Mouse (Mus musculus) embryo, embryonic 10 days (tissue): Measurements from ENCODE around the gene Oxgr1.
"Not testable (repeated sequence)": the region's sequence is repeated elsewhere in the genome, so short reads cannot be mapped to it uniquely, and the experiment has no call there.

ENCODE experiments used
- DNase-seq: peaks from one replicate; pipeline ENCODE4 v3.0.0-alpha.2; 2015; ENCODE audit warnings: low spot score

Gene Oxgr1

DNA sequence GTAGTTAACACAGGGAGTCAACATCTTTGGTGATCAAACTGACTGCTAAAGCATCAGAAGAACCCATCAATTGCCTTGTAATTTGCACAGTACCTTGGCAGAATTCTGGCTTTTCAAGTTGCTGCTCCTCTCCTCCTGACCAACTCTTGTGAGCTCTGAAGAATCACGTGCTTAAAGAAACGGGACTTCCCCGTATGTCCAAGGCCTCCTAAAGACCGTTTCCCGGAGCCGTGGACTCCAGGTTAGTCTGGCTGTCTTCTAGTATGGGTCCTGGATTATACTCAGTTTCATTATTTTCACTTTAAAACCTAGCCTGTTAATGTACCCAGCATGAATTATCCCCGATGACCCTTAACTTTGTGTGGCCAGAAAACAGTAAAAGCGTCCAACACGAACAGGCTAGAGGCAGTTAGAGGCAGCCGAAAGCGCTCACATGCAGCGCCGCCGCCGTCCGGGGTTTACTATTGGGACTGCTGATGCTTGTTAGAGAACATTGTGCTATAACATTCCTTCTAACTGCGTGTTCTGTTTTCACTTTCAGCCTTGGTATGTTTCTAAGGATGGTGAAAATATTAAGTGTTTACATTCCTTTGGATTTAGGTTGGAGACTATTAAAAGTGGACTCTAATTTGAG lies at the start of gene Oxgr1:
TSS of gene Oxgr1 (minus strand) at position 249 of the 634 bp plus-strand sequence.
- no peak for DNase-seq

DNA sequence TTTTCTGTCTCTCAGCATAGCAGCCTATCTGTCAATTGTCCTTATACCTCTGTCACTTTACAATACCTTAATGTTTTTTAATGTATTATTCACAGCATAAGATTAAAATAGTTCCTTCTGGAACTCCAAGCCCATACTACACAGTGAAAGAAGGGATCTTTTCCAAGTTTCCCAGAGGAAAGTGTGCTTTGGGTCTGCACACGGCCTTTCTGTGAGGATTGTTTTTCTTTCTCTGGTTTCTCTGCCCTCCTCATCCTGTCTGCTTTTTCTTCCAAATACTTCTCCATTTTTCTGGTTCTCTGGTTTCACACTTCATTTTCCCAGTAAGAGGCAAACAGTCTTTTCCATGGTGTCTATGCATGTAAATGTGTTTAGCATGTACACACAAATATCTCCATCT lies 48.2 kb upstream of the Oxgr1 start:
- no peak for DNase-seq

GRCm38 (mm10) chr14:120089649-120090360 lies 47.6 kb upstream of the Oxgr1 start:
- peak; percentile 70 for DNase-seq

GRCm38 (mm10) chr14:120089006-120089648 lies 46.9 kb upstream of the Oxgr1 start:
- DNase-seq, result no peak

GRCm38 (mm10) chr14:120084084-120084667 lies 41.9 kb upstream of the Oxgr1 start:
- no peak for DNase-seq

- peak; percentile 66 for DNase-seq
Measured at GRCm38 (mm10) chr14:120076192-120076591, 34.0 kb upstream of the Oxgr1 start.

DNA sequence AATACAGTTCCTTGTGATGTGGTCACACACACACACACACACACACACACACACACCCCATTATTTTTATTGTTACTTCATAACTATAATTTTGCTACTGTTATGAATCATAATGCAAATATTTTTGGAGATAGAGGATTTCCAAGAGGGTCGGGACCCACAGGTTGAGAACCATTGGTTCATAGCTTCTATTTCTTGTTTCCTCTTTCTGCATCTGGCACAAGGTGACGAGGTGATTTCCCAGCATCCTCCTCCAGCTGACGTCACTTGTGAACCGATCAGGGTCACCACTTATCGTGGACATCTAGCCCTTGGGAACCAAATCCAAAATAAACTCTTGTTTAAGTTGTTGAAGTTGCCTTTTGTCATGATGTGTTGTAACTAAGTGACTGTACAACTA lies 33.5 kb upstream of the Oxgr1 start:
- no peak for DNase-seq

- DNase-seq, result no peak
Measured at GRCm38 (mm10) chr14:120074231-120074630, 32.0 kb upstream of the Oxgr1 start.

- DNase-seq, result peak; percentile 66
Measured at GRCm38 (mm10) chr14:120061096-120061495, 18.9 kb upstream of the Oxgr1 start.

- no peak for DNase-seq
Measured at GRCm38 (mm10) chr14:120033454-120033853, 8.8 kb downstream of the Oxgr1 start.

DNA sequence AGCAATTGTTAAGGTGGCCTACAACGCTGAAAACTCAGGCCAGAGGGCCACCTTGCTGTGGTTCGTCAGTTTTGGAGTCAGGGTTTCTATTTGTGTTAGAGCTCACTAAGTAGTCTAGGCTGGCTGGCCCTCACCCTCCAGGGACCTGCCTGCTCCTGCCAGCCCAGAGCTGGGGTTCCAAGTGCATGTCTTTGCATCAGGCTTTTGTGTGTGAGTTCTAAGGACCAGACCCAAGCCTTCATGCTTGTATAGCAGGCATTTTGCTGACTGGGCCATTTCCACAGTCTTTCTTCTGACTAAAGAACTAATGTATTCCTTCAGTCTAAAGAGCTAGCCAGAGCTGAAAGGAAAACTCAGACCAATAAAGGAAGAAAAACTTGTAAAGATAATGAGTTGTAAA lies 22.3 kb downstream of the Oxgr1 start:
- no peak for DNase-seq

GRCm38 (mm10) chr14:120009969-120010872 lies 32.0 kb downstream of the Oxgr1 start:
- no peak for DNase-seq

DNA sequence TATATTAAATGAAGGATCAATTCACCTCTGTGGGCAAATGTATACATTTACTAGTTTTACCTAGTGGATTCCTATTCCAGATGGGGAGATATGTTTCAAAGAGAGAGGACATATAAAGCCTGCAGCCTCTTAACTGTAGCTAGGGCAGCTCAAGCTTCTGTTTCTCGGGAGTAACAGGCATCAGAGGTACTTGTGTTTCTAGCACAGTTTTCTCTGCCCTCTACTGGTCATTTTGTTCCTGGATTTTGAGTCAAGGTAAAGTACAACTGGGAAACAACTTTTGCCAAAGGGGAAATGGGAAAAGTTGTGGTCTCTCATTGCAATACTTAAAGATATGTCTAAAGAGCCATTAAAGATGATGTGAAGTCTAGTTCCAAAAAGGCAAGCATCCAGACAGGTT lies 37.1 kb downstream of the Oxgr1 start:
- peak; percentile 37 for DNase-seq

DNA sequence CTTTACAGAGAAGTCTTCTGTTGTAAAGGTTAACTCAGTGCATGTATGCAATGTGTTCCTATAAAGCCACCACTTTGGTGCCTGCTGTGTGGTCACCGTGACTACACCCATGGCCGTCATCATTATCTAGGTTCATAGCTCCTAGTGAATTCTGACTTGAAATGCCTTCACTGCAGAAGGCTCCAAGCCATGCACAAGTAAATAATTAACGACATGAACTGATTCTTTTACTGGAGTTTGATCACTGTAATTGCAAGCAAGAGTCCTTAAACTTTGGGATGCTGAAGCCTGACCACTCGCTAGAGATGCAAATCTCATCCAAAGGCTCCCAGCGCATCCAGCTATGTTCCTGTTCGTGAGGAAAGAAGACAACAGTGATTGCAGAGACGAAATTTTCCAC lies 38.6 kb downstream of the Oxgr1 start:
- DNase-seq, result no peak

- no peak for DNase-seq
Measured at GRCm38 (mm10) chr14:120002673-120003072, 39.6 kb downstream of the Oxgr1 start.

DNA sequence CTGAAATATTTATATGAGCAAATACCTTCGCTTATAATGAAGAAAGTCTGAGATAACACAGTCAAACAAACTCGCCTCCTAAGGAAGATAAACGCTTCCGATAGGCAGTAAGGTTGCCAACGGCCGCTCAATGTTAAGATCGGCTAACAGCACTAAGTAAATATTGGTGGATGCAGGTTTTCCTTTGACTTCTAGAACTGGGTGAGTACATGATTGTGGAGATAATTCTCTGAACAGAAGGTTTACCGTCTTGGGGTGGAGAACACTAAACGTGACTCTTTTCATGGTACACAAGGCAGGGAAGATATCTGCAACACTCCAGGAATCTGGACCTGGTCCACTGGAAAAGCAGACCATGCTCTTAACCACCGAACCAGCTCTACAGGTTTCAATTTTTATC lies 52.6 kb downstream of the Oxgr1 start:
- no peak for DNase-seq

- DNase-seq, result no peak
Measured at GRCm38 (mm10) chr14:119988937-119989645, 53.1 kb downstream of the Oxgr1 start.

DNA sequence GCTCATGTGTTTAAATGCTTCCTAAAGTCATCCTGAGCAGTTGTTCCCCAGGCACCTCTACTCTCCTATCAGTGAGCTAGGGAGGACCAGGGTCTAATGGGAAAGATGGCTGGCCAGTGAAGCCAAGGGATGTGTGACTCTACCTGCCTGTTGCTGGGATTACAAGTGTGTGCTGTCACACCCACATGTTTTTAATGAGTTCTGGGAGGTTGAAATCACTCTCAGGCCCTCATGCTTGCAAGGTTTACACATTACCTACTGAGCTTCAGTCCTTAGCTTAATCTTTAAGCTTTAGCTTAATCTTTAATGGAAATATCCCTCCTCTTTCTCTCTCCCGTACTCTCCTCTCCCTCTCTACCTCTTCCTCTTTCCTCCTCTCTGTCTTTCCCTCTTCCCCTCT lies 55.0 kb downstream of the Oxgr1 start:
- no peak for DNase-seq

DNA sequence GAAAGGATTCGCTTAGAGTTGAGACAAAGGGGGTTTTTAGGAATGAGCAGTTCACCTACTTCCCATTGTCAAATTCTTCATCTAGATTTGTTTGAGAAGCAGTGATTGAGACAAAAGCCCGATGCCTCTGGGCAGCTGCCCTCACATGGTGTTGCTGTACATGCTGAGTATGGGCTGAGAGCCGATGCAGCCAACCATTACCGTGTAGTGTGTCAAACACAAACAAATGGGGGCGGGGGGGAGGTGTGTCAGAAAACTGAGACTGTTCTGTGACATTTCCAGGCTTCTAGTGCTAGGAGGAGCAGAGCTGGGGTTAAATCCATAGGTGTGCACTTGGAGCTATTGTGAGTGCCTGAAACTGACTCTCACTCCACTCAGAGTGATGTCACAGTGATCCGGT lies 55.5 kb downstream of the Oxgr1 start:
- DNase-seq, result no peak

GRCm38 (mm10) chr14:119986351-119986750 lies 55.9 kb downstream of the Oxgr1 start:
- not testable (repeated sequence) for DNase-seq

GRCm38 (mm10) chr14:119981314-119981713 lies 60.9 kb downstream of the Oxgr1 start:
- DNase-seq, result no peak
